Mouse (Mus musculus): ENCODE measurements around the gene Tgif1. TPM values are rescaled to one million over a fixed set of nuclear protein-coding genes. Genes with fewer than 3 reads are reported as not detected.
A peak's percentile ranks its signal among the peaks of the same experiment; 100 is the strongest.
"Not testable (repeated sequence)": the region's sequence is repeated elsewhere in the genome, so short reads cannot be mapped to it uniquely, and the experiment has no call there.

The Tgif1 gene
- polyA plus RNA-seq, 1 experiment from 2014 or later = 82.8 TPM

GRCm38 (mm10) chr17:70838031-70838430 lies 15.3 kb downstream of the Tgif1 start:
- ATAC-seq (ENCODE audit: low FRiP score, low TSS enrichment) = no peak
- Histone ChIP-seq H3K36me3 (ENCODE audit: control insufficient read depth, insufficient read depth, low read length) (peaks cover 22% of the 10 kb centered on the region), H3K9ac (ENCODE audit: low read depth, low read length) (no peak overlapping the region), H3K4me3 (ENCODE audit: low read length) (no peak overlapping the region), H3K4me2 (replicated peaks; ENCODE audit: low read depth, low read length) (no peak overlapping the region), H3K27me3 (ENCODE audit: control insufficient read depth, insufficient read depth, low read length) (no peaks in the 10 kb centered on the region), H3K27ac (ENCODE audit: low read depth, low read length) (no peak overlapping the region), H3K9me3 (ENCODE audit: control insufficient read depth, low read length) (no peaks in the 10 kb centered on the region), H3K4me1 (ENCODE audit: control insufficient read depth, insufficient read depth, low read length) (no peaks in the 10 kb centered on the region)
- WGBS = 73% methylated on average over 7 of the region's 7 CpGs

- not testable (repeated sequence) for ATAC-seq (ENCODE audit: low FRiP score, low TSS enrichment); H3K4me3 ChIP-seq (ENCODE audit: low read length); H3K9me3 ChIP-seq (ENCODE audit: control insufficient read depth, low read length); H3K27me3 ChIP-seq (ENCODE audit: control insufficient read depth, insufficient read depth, low read length); H3K27ac ChIP-seq (ENCODE audit: low read depth, low read length); H3K4me2 ChIP-seq (replicated peaks; ENCODE audit: low read depth, low read length); H3K4me1 ChIP-seq (ENCODE audit: control insufficient read depth, insufficient read depth, low read length); H3K9ac ChIP-seq (ENCODE audit: low read depth, low read length)
- peaks cover 16% of the 10 kb centered on the region; the same call in 1 of the 2 replicates for H3K36me3 ChIP-seq (ENCODE audit: control insufficient read depth, insufficient read depth, low read length)
- 94% methylated on average over 5 of the region's 6 CpGs for WGBS
Observed at GRCm38 (mm10) chr17:70837474-70837873, 15.9 kb downstream of the Tgif1 start.

- no peaks in the 10 kb centered on the region for H3K27me3 ChIP-seq (ENCODE audit: control insufficient read depth, insufficient read depth, low read length)
- no peaks in the 10 kb centered on the region for H3K4me1 ChIP-seq (ENCODE audit: control insufficient read depth, insufficient read depth, low read length)
- peaks cover 13% of the 10 kb centered on the region; the same call in 1 of the 2 replicates for H3K36me3 ChIP-seq (ENCODE audit: control insufficient read depth, insufficient read depth, low read length)
- peak; percentile 44; the same call in 1 of the 2 replicates for ATAC-seq (ENCODE audit: low FRiP score, low TSS enrichment)
- no peaks in the 10 kb centered on the region for H3K9me3 ChIP-seq (ENCODE audit: control insufficient read depth, low read length)
- no peak overlapping the region for H3K4me2 ChIP-seq (replicated peaks; ENCODE audit: low read depth, low read length)
- no peak overlapping the region for H3K9ac ChIP-seq (ENCODE audit: low read depth, low read length)
- WGBS = 60% methylated on average over 7 of the region's 7 CpGs
- H3K27ac ChIP-seq (ENCODE audit: low read depth, low read length) = no peak overlapping the region
- no peak overlapping the region for H3K4me3 ChIP-seq (ENCODE audit: low read length)
Observed at GRCm38 (mm10) chr17:70836820-70837219, 16.5 kb downstream of the Tgif1 start.

- Histone ChIP-seq H3K9ac (ENCODE audit: low read depth, low read length) (peak overlapping the region; percentile 47; the same call in 1 of the 2 replicates), H3K9me3 (ENCODE audit: control insufficient read depth, low read length) (no peaks in the 10 kb centered on the region), H3K4me2 (replicated peaks; ENCODE audit: low read depth, low read length) (peak overlapping the region; percentile 85), H3K4me1 (ENCODE audit: control insufficient read depth, insufficient read depth, low read length) (no peaks in the 10 kb centered on the region), H3K27me3 (ENCODE audit: control insufficient read depth, insufficient read depth, low read length) (no peaks in the 10 kb centered on the region), H3K36me3 (ENCODE audit: control insufficient read depth, insufficient read depth, low read length) (peaks cover 6% of the 10 kb centered on the region; the same call in 1 of the 2 replicates), H3K4me3 (ENCODE audit: low read length) (peak overlapping the region; percentile 39), H3K27ac (ENCODE audit: low read depth, low read length) (no peak overlapping the region)
- 5% methylated on average over 10 of the region's 10 CpGs for WGBS
- no peak for ATAC-seq (ENCODE audit: low FRiP score, low TSS enrichment)
Observed at GRCm38 (mm10) chr17:70835071-70835790, 18.1 kb downstream of the Tgif1 start.

- Histone ChIP-seq H3K27ac (ENCODE audit: low read depth, low read length) (0 out of 2 replicates have a peak overlapping the region, but pooled peaks have one; percentile 19), H3K4me1 (ENCODE audit: control insufficient read depth, insufficient read depth, low read length) (no peaks in the 10 kb centered on the region), H3K9me3 (ENCODE audit: control insufficient read depth, low read length) (no peaks in the 10 kb centered on the region), H3K4me3 (ENCODE audit: low read length) (peak overlapping the region; percentile 39), H3K36me3 (ENCODE audit: control insufficient read depth, insufficient read depth, low read length) (peaks cover 3% of the 10 kb centered on the region; the same call in 1 of the 2 replicates), H3K9ac (ENCODE audit: low read depth, low read length) (peak overlapping the region; percentile 47), H3K4me2 (replicated peaks; ENCODE audit: low read depth, low read length) (peak overlapping the region; percentile 85), H3K27me3 (ENCODE audit: control insufficient read depth, insufficient read depth, low read length) (no peaks in the 10 kb centered on the region)
- WGBS = under 1% methylated on average over 29 of the region's 29 CpGs
- ATAC-seq (ENCODE audit: low FRiP score, low TSS enrichment) = peak; percentile 50; the same call in 1 of the 2 replicates
Observed at GRCm38 (mm10) chr17:70834430-70834965, 18.8 kb downstream of the Tgif1 start.

GRCm38 (mm10) chr17:70832544-70832943 lies 20.8 kb downstream of the Tgif1 start:
- Histone ChIP-seq H3K27ac (ENCODE audit: low read depth, low read length) (no peak overlapping the region), H3K27me3 (ENCODE audit: control insufficient read depth, insufficient read depth, low read length) (no peaks in the 10 kb centered on the region), H3K4me2 (replicated peaks; ENCODE audit: low read depth, low read length) (no peak overlapping the region), H3K9me3 (ENCODE audit: control insufficient read depth, low read length) (no peaks in the 10 kb centered on the region), H3K9ac (ENCODE audit: low read depth, low read length) (no peak overlapping the region), H3K4me3 (ENCODE audit: low read length) (no peak overlapping the region), H3K36me3 (ENCODE audit: control insufficient read depth, insufficient read depth, low read length) (0 out of 2 replicates have a peak, but pooled peaks cover 3% of the 10 kb centered on the region), H3K4me1 (ENCODE audit: control insufficient read depth, insufficient read depth, low read length) (no peaks in the 10 kb centered on the region)
- 85% methylated on average over 9 of the region's 9 CpGs for WGBS
- ATAC-seq (ENCODE audit: low FRiP score, low TSS enrichment) = no peak

- Histone ChIP-seq H3K4me3 (ENCODE audit: low read length) (no peak overlapping the region), H3K36me3 (ENCODE audit: control insufficient read depth, insufficient read depth, low read length) (0 out of 2 replicates have a peak, but pooled peaks cover under 1% of the 10 kb centered on the region), H3K9me3 (ENCODE audit: control insufficient read depth, low read length) (no peaks in the 10 kb centered on the region), H3K4me1 (ENCODE audit: control insufficient read depth, insufficient read depth, low read length) (no peaks in the 10 kb centered on the region), H3K27me3 (ENCODE audit: control insufficient read depth, insufficient read depth, low read length) (no peaks in the 10 kb centered on the region), H3K9ac (ENCODE audit: low read depth, low read length) (no peak overlapping the region), H3K27ac (ENCODE audit: low read depth, low read length) (no peak overlapping the region), H3K4me2 (replicated peaks; ENCODE audit: low read depth, low read length) (no peak overlapping the region)
- WGBS = 46% methylated on average over 4 of the region's 4 CpGs
- ATAC-seq (ENCODE audit: low FRiP score, low TSS enrichment) = no peak
Observed at GRCm38 (mm10) chr17:70831591-70831990, 21.8 kb downstream of the Tgif1 start.

GRCm38 (mm10) chr17:70829943-70830715 lies 23.2 kb downstream of the Tgif1 start:
- no peak for ATAC-seq (ENCODE audit: low FRiP score, low TSS enrichment)
- H3K4me2 ChIP-seq (replicated peaks; ENCODE audit: low read depth, low read length) = no peak overlapping the region
- no peak overlapping the region for H3K9ac ChIP-seq (ENCODE audit: low read depth, low read length)
- no peaks in the 10 kb centered on the region for H3K27me3 ChIP-seq (ENCODE audit: control insufficient read depth, insufficient read depth, low read length)
- H3K27ac ChIP-seq (ENCODE audit: low read depth, low read length) = no peak overlapping the region
- no peak overlapping the region for H3K4me3 ChIP-seq (ENCODE audit: low read length)
- no peaks in the 10 kb centered on the region for H3K36me3 ChIP-seq (ENCODE audit: control insufficient read depth, insufficient read depth, low read length)
- 78% methylated on average over 23 of the region's 23 CpGs for WGBS
- no peaks in the 10 kb centered on the region for H3K9me3 ChIP-seq (ENCODE audit: control insufficient read depth, low read length)
- H3K4me1 ChIP-seq (ENCODE audit: control insufficient read depth, insufficient read depth, low read length) = no peaks in the 10 kb centered on the region
